Mouse (Mus musculus) right cerebral cortex, postnatal 36 days (tissue): ENCODE measurements at regions not wholly inside any gene's neighbourhood (a gene's known extent, or its start where the extent isn't known, plus 50 kb on each side); places are given as distances from the start of the nearest gene placed in this dataset.

Source experiments
- DNase-seq, 2 experiments: peaks; one replicate each; pipeline ENCODE4 v3.0.0; 2022; ENCODE audit warnings: low spot score in 2 of 2, mixed read lengths in 1 of 2

DNA sequence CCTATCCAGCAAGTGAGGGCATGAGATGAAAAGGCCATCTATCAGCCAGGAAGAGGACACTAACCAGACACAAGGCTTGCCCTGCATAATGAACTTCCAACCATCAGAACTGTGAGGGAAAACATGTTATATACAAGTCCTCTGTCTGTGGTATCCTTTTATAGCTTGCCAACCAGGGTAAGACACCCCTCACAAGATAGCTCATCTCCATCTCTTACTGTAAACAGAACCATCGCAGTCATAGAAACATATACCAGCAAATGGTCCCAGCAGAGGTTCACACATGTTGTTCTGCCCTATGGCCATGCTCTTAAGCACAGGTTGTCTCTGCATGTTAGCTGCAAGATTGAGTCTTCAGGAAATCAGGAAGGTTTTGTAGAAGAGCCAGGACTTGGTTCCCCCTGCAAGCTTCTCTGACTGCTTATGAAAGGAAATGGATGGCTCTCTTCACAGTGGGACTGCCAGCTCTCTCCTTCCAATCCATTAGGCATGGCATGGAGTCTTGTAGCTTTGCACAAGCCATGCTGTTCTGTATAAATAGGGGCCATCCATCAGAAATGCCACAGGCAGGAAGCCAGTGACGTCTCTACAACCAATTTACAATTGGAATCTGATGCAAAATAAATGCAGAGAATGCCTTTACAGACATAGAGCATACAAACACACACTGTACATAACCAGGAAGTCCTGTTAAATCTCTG, 1514.0 kb upstream of the Lrrc6 start:
- no peak for DNase-seq

DNA sequence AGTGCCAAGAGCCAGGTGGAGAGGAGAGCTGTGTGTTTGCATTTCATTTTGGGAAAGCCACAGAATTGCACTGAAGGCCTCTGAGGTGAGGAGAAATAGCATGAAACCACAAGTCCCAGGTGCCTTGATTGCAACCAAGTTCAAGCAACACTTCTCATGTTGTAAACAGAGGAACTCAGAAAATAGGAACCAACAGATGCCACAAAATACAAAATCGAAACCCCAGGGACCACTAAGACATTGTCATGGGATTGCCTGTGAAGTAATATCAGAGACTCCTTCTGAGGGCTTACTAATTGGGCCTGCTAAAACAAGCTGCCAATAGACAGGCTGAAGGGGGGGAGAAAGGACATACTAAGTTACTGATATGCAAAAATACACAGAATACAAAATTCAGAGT, 1510.5 kb upstream of the Lrrc6 start:
- no peak for DNase-seq

DNA sequence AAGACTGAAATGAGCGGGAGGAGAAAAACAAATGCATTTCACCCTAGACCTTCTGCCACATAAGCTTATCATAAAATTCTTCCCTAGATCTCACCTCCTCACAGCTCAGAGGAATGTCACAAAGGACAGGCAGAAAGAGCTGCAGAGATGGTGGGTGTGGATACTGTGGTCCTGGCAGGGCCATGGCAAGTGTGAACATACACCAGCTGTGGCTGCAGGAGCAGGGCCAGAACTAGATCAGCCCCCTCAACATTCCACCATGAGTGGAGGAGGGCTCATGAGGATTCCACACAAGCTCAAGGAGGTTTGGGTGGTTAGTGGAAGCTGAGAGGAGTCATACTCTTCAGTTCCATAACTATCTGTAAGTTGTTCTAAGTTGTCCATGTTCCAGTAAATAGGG, 1509.5 kb upstream of the Lrrc6 start:
- peak in 1 of 2 experiments; percentile 4 for DNase-seq

DNA sequence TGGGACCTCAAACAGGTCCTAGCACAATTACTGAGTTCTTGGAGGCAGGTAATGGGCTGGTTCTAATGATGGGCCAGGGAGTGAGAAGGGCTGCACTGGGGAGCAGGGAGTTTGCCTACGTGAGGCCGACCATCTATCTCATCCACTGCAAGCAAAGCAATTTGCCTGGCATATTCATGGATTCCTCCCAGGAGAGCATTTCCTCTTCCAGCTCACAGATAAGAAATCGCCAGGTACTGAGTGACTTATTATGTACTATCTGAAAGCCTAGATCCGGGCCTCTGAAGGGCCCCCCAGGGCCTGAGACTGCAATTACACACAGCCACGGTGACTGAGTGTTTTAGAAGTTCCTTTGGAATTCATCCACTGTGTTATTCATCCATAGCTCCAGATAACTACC, 1504.1 kb upstream of the Lrrc6 start:
- DNase-seq, result no peak

- DNase-seq, result no peak
These were observed 1495.8 kb upstream of the Lrrc6 start for GRCm38 (mm10) chr15:67996532-67996931.

GRCm38 (mm10) chr15:67989428-67990272, 1488.9 kb upstream of the Lrrc6 start:
- DNase-seq, result no peak

DNA sequence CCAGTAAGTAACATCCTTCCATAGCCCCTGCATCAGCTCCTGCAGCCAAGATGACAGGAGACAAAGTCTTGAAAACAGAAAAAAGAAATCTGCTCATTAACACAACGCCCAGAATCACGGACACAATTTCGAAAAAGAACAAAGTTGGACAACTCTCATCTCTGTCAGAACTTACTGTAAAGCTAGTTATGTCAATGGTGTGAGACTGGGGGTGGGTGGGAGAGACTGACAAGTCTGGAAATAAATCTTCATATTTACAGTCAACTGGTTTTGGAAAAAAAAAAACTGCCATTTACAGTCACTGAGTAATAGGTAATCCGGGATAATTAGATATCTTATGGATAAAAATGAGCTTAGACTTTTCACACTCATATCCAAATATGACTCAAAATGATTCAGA, 1487.2 kb upstream of the Lrrc6 start:
- no peak for DNase-seq

DNA sequence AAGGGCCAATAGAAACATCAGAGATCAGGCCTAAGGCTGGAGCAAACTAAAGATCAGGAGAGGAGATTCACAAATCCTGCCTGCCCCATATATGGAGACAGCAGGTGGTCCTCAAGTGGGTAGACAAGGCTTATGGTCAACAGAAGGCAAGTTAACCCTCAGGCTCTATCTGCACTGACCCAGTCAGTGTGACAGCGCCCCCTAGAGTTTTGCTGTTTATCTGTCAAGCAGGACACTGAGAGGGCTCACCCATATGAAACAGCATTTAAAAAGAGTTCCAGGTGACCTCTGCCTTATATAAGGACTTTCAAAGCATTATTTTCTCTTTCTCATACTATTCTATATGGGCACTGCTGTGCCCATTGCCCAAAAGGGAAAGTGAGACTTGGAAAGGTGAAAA, 1482.5 kb upstream of the Lrrc6 start:
- no peak for DNase-seq

- DNase-seq, result peak in 1 of 2 experiments; percentile 48
These were observed 1481.2 kb upstream of the Lrrc6 start for GRCm38 (mm10) chr15:67981876-67982275.

DNA sequence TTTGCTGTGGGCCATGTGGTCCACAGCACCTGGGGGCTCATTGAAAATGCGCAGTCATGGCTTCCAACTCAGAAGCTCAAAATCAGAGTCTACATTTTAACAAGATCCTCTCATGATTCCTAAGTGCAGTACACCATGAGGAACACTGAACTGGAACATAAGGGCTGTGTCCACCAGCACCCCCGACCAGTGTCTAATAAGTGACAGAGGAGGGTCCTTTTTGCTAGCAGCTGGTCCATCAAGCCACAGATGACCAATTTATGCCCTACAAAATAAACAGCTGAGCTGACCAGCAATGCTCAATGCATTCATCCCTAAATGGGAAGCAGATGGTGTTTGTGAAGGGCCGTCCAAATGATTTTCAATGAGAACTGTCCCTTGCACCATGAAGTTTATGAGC, 1478.7 kb upstream of the Lrrc6 start:
- no peak for DNase-seq

DNA sequence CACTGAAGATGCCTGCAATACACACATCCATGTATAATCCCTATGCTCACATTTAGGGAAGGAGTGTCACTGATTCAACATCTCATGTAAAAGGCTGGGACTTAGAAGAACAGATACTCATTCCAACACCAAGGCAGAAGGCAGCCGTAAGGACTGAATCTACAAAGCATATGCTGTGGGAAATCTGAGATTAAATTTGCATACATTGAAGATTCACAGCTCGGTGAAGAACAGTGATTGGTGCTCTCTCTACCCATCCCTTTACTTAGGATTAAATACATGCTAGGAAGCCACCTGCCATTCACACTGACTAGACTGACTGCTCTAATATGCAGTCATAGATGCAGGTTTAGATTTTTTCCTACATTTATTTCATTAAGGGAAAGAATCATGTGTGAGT, 1476.5 kb upstream of the Lrrc6 start:
- DNase-seq, result no peak

GRCm38 (mm10) chr15:67971998-67972397, 1471.3 kb upstream of the Lrrc6 start:
- DNase-seq, result no peak

- DNase-seq, result no peak
These were observed 1453.5 kb upstream of the Lrrc6 start for GRCm38 (mm10) chr15:67954216-67954615.

DNA sequence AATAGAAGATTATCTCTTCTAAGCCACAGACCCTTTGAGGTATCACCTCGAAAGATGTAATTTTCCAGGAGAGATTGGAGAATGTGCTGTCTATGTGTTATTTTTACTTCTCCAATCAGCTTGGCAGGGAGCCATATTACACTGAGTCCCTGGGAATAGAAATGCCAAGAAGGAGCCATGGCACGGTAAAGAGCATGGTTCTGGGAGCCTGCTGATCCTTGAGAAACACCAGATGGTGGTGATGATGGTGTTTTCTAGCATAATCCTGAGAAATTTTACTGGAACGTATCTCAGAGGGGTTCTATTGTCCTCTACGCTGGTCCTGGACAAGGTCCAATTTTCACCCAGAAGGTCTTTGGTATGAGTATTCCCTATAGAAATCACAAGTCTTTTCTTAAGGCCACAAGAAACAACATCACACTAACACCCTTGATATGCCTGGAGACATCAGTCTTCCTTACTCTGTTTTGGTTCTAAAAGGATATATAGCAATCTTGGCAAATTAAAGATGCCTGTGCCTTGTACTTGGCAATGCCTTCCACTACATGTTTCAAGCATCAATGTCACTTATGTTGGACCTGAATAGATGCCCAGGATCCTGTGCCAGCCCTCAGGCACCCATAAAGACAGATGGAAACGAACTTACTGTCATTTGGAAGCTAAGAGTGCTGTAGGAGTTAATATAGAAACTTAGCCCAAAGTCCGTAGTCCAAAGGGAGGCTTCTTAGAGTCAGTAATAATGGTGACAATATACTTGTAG, 1449.8 kb upstream of the Lrrc6 start:
- DNase-seq, result peak; percentile 6 to 10

DNA sequence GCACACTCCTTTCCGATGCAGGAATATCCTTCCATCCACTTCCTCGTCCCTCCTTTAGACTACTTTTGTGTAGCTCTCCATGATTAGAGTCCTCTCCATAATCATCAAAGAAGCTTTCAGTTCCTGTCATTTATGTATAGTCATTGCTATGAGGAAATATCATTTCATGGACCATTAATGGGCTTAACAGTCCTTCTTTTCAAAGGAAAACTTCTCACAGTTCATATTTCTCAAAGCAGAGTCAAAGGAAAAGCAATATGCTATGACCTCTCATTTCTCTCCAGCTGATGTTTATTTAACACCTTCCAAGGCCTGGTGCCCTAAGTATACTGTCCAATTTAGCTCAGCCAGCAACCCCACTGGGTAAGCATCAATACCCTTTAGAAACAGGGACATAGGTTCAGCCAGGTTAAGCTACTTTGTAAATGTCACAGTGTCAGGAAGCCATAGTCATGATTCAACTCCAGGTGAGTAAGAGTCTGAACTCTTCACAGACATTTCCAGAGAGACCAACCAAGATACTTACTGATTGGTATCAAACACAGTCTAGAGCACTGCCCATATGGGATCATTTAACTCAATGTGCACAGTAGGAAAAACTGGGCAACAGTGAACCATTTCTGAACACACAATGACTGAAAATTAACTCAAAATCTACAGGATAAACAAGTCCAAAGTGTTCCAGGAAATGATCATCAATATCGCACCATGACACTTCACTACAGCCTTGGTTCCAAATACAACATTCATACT, 1443.8 kb upstream of the Lrrc6 start:
- no peak for DNase-seq

GRCm38 (mm10) chr15:67943046-67943445, 1442.3 kb upstream of the Lrrc6 start:
- DNase-seq, result peak in 1 of 2 experiments; percentile 45

DNA sequence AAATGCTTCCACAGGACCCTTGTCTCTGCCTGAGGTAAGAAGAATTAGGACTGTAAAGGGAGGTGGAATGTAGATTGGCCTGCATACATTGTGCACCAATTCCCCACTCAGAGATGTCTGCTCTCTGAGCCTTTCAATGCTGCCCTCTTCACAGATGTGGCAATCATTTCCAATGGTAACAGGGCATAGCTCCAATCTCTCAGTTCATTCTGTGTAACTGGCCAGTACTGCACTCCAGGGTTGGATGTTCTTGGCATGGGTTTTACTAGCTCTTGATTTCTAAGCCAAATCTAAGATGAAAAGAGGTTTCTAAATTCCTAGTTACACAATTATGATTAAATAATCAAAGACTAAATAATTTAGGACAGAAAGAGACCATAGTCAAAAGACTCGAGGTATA, 1439.8 kb upstream of the Lrrc6 start:
- no peak for DNase-seq

DNA sequence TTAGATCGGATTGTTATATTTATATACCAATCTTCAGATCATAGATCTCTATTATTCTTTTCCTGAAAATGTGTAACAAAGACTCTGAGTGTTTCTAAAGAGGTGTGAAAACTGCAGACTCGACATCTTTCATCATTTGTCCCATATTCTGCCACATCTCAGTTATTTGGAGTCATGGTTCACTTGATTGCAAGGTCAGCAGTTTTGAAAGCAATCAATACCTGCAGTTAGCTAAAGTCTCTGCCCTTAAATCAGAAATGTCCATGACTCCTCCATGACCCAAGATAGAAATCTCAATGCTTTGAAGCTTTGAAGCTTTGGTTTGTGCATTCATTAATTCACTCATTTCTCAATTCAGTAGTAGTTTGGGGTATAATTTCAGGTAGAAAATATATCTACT, 1424.2 kb upstream of the Lrrc6 start:
- no peak for DNase-seq

- no peak for DNase-seq
These were observed 1406.3 kb upstream of the Lrrc6 start for GRCm38 (mm10) chr15:67907034-67907433.

GRCm38 (mm10) chr15:67905279-67905678, 1404.6 kb upstream of the Lrrc6 start:
- no peak for DNase-seq

- no peak for DNase-seq
These were observed 1403.9 kb upstream of the Lrrc6 start for GRCm38 (mm10) chr15:67904646-67905045.

DNA sequence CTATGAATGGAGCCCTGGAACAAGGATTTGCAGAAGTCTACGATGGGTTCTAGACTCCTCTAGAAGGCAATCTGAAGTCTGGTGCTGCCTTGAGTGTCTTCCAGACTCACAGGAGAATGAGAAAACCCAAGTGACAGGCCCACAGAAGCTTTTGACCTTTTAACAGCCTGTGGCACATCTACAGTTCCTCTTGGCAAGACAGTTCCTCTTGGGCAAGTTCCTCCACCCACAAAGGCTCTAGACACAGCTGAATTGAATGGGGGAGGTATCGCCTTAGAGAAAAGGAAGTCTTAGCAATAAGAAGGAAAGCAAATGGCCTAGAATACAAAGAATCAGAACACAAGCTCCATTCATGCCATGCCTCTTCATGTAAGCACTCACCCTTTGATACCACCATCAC, 1402.3 kb upstream of the Lrrc6 start:
- no peak for DNase-seq
